Mouse (Mus musculus): ENCODE measurements around the gene Fbxo42. TPM values are rescaled to one million over a fixed set of nuclear protein-coding genes. Genes with fewer than 3 reads are reported as not detected.
A peak's percentile ranks its signal among the peaks of the same experiment; 100 is the strongest.
"Not testable (repeated sequence)": the region's sequence is repeated elsewhere in the genome, so short reads cannot be mapped to it uniquely, and the experiment has no call there.

The Fbxo42 gene
- polyA plus RNA-seq, 1 experiment from 2014 or later: 11.6 TPM

DNA sequence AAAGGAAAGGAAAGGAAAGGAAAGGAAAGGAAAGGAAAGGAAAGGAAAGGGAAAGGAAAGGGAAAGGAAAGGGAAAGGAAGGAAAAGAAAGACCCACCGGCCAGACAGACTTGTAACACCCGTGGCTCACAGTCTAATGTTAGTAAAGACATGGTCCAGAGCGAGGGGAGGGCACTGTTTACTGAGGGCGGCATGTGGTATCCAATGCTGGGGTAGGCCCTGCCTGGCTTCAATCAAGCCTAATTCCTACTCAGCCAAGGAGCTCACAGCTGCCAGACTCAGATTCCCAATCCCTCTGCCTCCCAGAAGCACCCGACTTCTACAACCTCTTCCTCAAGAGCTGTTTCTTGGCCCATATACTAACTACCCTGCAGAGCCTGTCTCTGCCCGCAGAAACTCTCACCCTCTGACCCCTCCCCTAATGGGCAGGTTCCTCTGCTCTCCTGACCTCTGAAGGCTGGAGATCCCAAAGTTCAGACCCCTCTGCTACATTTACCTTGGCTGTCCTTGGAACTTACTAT lies 18.5 kb upstream of the Fbxo42 start:
- 86% methylated on average over 6 of the region's 6 CpGs for WGBS (ENCODE audit: missing documents)
- Histone ChIP-seq H3K79me2 (ENCODE audit: inconsistent target) (peaks cover 100% of the 10 kb centered on the region), H3K36me3 (ENCODE audit: inconsistent target) (0 out of 2 replicates have a peak, but pooled peaks cover 4% of the 10 kb centered on the region), H3K4me3 (ENCODE audit: inconsistent target) (no peak overlapping the region), H3K27ac (no peak overlapping the region)

DNA sequence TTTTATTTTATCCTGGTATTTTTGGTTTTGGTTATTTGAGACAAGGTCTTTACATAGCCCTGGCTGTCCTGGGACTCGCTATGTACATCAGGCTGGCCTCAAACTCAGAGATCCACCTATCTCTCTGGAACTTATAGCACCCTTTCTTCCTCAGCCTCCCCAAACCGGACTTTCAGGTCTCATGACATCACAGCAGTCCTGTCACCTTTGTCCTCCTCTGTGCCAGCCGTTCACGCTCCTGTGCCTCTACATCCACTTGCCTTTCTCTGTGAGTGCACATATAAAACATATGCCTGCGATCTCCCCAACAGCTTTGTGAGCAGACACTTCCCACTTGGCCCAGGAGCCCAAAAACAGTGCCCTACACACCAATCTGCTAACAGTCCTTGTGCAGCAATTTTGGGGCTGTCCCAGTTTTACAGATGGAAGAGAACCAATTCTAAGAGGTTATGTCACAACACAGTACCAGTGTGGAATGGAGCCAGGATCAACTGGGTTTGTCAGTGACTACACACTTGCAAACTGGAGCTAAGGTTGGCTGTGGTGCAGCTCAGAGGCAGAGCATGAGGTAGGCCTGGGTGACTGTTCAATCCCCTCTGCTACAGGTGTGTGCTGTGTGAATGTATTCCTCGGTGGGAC lies 16.9 kb upstream of the Fbxo42 start:
- H3K27ac ChIP-seq: no peak overlapping the region
- 89% methylated on average over 6 of the region's 6 CpGs for WGBS (ENCODE audit: missing documents)
- peaks cover 100% of the 10 kb centered on the region for H3K79me2 ChIP-seq (ENCODE audit: inconsistent target)
- H3K4me3 ChIP-seq (ENCODE audit: inconsistent target): no peak overlapping the region
- 0 out of 2 replicates have a peak, but pooled peaks cover 4% of the 10 kb centered on the region for H3K36me3 ChIP-seq (ENCODE audit: inconsistent target)

DNA sequence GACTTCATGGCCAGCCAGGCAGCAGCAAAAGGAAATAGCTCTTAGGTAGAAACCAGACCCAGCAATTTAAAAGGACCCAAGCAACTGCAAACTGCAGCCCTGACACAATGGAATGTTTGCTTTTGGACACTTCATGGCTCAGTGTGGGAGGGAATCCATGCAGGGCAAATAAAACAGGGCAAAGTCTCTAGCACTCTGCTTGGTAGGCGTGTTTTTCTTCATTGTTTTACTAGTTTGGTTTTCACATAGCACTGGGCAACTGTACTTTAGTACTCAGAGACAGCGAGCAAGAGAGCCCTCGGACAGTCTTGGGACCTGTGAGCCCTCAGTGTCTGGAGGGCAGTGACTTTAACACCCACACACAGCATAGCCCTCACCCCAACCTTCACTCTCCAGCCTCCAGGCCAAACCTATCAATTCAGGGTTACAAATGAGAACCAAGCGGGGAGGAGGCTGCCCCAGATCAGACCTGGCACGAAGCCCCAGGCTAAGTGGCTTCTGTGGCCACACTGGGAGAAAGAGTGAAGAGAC lies 16.1 kb upstream of the Fbxo42 start:
- 0 out of 2 replicates have a peak, but pooled peaks cover 3% of the 10 kb centered on the region for H3K36me3 ChIP-seq (ENCODE audit: inconsistent target)
- H3K79me2 ChIP-seq (ENCODE audit: inconsistent target): peaks cover 100% of the 10 kb centered on the region
- H3K4me3 ChIP-seq (ENCODE audit: inconsistent target): no peak overlapping the region
- 89% methylated on average over 5 of the region's 5 CpGs for WGBS (ENCODE audit: missing documents)
- no peak overlapping the region for H3K27ac ChIP-seq

DNA sequence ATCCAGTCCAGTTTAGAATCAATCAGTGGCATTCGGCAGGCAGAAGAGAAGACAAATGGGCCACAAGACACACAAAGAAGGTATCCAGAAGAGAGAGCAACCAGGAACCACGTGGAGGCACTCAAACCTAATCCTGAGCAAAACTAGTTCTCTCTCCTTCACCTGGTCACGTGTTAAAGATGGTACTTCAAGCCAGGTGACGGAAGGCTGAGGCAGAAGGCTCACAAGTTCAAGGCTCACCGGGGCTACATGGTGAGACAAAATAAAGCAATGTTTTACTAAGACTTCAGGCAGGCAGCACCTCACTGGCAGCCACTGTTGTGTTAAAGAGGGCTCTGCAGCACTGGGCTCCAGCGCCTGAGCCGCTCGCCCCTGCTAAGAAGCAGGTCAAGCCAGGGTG lies 15.5 kb upstream of the Fbxo42 start:
- WGBS (ENCODE audit: missing documents): 88% methylated on average over 8 of the region's 8 CpGs
- H3K27ac ChIP-seq: no peak overlapping the region
- no peaks in the 10 kb centered on the region for H3K36me3 ChIP-seq (ENCODE audit: inconsistent target)
- no peak overlapping the region for H3K4me3 ChIP-seq (ENCODE audit: inconsistent target)
- peaks cover 100% of the 10 kb centered on the region for H3K79me2 ChIP-seq (ENCODE audit: inconsistent target)

DNA sequence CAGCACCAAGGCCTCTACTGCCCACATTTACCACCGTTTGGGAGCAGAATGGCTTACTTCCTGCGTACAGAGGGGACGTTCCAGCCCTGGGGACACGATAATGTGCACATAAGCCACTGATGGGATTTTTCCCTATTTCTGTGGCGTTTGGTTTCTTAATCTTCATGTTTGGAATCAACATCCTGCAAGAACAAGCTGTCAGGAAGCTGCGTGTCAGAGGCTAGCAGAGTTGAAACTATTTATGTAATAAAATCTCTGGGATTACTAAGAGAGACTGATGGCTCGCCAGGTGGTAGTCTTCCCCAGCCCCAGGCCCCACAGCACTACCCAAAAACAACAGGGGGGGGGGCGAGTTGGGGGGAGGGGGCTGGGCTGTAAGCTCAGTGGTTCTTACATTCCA lies 14.5 kb upstream of the Fbxo42 start:
- H3K27ac ChIP-seq: no peak overlapping the region
- WGBS (ENCODE audit: missing documents): 76% methylated on average over 7 of the region's 8 CpGs
- no peaks in the 10 kb centered on the region for H3K36me3 ChIP-seq (ENCODE audit: inconsistent target)
- H3K4me3 ChIP-seq (ENCODE audit: inconsistent target): no peak overlapping the region
- H3K79me2 ChIP-seq (ENCODE audit: inconsistent target): peaks cover 99% of the 10 kb centered on the region

DNA sequence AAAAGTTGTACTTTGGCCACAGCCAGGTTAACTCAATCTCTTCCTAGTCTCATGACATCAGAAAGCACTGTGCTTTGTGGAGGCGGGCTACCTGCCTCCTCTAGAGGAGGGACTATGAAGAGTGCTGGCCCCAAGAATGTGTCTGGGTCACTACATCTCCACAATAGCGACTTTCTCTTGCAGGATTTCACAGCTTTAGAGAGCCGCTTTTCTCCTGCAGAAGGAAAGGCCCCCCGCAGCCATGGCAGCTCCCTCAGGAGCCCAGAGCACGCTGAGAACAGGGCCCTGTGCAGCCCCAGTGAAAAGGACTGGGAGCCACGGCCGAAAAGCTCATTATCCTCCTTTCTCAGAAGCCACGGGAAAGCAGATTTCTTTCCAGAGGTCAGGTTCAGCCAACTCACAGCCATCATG lies 13.7 kb upstream of the Fbxo42 start:
- WGBS (ENCODE audit: missing documents): 95% methylated on average over 8 of the region's 8 CpGs
- no peak overlapping the region for H3K4me3 ChIP-seq (ENCODE audit: inconsistent target)
- H3K36me3 ChIP-seq (ENCODE audit: inconsistent target): no peaks in the 10 kb centered on the region
- no peak overlapping the region for H3K27ac ChIP-seq
- peaks cover 96% of the 10 kb centered on the region for H3K79me2 ChIP-seq (ENCODE audit: inconsistent target)

DNA sequence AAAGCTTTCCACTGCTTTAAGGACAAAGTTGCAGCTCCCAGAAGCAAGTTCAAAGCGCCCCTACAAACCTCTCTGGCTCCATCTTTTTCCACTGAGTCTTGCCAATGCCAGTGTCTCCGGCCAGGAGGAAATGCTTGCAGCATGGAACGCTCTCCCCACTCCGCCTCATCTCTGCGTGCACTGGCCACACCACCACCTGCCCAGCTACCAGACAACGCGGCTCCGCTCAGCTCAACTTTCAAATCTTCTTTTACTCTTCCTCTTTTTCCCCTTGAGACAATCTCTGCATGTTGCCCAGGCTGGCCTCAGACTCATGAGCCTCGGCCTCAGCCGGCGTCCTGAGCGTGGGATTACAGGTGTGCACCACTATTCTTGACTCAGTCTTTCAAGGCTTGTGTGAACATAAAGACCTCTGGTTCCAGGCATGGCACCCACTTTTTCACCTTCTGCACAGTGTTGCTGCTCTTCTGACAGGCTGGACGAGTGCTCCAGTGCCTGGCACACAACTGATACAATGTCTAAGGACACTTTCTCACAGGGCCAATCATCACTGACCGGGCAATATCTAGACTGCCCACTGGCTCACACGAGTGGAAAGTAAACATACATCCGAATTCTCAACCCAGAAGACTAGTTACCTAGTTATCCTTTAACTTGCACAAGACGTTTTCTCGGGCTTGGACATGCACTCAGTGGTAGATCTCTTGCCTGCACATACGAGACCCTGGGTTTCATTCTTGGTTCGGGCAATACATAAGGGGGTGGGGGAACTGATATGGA lies 12.8 kb upstream of the Fbxo42 start:
- H3K27ac ChIP-seq: no peak overlapping the region
- no peak overlapping the region for H3K4me3 ChIP-seq (ENCODE audit: inconsistent target)
- peaks cover 91% of the 10 kb centered on the region for H3K79me2 ChIP-seq (ENCODE audit: inconsistent target)
- WGBS (ENCODE audit: missing documents): 57% methylated on average over 20 of the region's 20 CpGs
- no peaks in the 10 kb centered on the region for H3K36me3 ChIP-seq (ENCODE audit: inconsistent target)

DNA sequence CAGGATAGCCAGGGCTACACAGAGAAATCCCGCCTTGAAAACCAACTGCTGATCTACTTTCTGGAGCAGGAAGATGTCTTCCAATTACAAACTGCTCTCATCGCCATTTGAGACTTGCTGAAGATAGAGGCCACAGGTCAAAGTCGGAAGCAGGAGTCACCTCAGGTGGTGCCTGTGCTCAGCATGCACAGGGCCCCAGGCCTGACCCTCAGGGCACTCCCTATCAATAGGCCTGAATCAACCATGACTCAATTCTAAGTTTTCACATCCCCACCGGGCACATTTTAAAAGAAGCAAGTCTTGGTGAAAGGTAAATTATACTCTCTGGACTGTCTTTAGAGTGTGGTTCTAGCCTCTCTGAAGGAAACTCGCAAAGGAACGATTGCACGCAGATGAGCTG lies 11.6 kb upstream of the Fbxo42 start:
- H3K4me3 ChIP-seq (ENCODE audit: inconsistent target): no peak overlapping the region
- no peaks in the 10 kb centered on the region for H3K36me3 ChIP-seq (ENCODE audit: inconsistent target)
- WGBS (ENCODE audit: missing documents): 93% methylated on average over 7 of the region's 7 CpGs
- peaks cover 79% of the 10 kb centered on the region for H3K79me2 ChIP-seq (ENCODE audit: inconsistent target)
- no peak overlapping the region for H3K27ac ChIP-seq

DNA sequence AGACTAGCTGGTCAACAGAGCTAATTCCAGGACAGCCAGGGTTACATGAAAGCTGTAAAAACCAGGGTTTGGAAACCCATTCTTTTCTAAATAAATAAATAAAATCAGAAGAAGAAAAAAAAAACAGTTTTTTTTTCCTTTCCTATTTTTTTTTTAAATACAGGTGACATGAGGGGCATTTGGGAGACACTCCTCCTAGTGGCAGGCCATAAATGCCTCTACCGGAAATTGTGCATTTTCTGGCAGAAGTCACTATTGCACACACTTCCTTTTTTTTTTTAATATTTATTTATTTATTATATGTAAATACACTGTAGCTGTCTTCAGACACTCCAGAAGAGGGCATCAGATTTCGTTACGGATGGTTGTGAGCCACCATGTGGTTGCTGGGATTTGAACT lies 10.0 kb upstream of the Fbxo42 start:
- Histone ChIP-seq H3K27ac (peak overlapping the region; percentile 83; the same call in 1 of the 2 replicates), H3K4me3 (ENCODE audit: inconsistent target) (peak overlapping the region; percentile 86; the same call in 1 of the 2 replicates)

DNA sequence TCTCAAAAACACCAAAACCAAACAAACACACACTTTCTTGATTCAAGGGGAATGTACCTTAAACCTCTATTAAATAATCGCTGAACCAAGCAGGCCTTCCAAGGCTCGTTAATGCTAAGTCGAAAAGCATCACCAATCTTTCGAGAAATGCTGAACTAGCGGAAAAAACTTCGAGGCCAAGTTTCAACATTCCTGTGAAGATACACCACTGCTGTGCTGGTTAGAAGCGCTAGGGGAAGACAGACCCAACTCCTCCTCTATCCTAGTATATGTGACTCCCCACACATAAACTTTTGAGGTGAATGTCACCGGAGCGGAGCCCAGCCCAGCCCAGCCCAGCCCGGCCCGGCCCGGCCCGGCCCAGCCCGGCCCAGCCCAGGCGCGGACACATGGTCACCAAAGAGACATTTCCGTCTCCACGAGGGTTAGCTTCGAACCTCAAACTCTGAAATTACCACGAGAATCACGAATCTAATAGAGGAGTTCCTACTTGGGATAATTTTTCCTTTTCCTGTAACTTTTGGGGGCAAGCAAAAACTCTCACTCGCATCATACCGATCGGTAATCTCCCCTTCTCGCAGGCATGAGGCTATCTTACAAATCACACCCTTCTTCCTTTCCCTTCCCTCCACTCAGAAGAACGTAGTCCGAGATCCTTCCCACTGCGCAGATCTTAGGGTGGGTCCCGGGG lies 9.1 kb upstream of the Fbxo42 start:
- H3K36me3 ChIP-seq (ENCODE audit: inconsistent target): no peaks in the 10 kb centered on the region
- H3K79me2 ChIP-seq (ENCODE audit: inconsistent target): peaks cover 55% of the 10 kb centered on the region
- peak overlapping the region; percentile 83 for H3K27ac ChIP-seq
- 2% methylated on average over 17 of the region's 29 CpGs for WGBS (ENCODE audit: missing documents)
- peak overlapping the region; percentile 86 for H3K4me3 ChIP-seq (ENCODE audit: inconsistent target)

More for the DNA sequence above, 10.0 kb upstream of the Fbxo42 start:
- 0% methylated on average over 1 of the region's 3 CpGs for WGBS (ENCODE audit: missing documents)
- not testable (repeated sequence) for H3K36me3 ChIP-seq (ENCODE audit: inconsistent target)
- peaks cover 63% of the 10 kb centered on the region for H3K79me2 ChIP-seq (ENCODE audit: inconsistent target)

DNA sequence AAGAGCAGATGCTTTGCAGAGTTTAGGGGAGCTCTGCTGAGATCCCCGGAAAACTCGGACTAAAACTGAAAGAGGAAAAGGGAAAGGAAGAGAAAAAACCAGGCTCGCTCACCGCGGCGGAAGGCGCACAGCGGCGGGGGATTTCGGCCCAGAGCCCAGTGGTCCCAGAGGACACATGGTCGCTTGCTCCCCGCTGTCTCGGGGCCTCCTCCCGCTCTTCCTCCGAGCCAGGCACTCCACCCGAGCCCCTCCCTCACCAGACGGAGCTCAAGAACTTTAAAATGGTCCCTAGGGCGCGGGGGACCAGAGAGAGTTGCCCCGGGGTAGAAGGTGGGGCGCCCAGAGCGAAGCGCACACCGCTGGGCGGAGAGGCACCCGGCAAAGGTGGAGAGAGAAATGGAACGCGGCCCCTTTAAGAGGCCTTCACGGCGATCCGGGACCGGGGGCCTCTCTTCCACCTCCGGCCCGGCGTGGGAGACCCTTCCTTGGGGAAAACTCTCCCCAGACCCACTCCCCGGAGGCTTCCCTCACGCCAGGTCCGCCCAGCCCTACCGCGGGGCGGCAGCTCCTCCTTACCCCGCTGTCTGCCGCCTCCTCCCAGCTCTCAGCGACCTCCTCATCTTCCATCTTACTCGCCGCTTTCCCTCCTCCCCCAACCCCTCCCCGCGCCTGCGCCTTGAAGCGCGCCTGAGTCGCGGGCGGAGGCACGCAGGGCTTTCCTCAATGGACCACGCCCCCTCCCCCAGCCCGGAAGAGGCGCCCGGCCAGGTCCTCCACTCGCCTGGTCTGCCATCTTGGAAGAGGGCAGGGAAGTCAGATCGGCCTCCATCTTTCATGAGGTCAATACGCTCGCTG lies 8.4 kb upstream of the Fbxo42 start, which contains the start of gene Szrd1:
Szrd1 (minus strand) TSS at position 660 of the 855 bp plus-strand sequence.
- H3K27ac ChIP-seq: peak within 1 kb of the TSS; percentile 83
- H3K36me3 ChIP-seq (ENCODE audit: inconsistent target): no peaks in the 10 kb centered on the region
- peak within 1 kb of the TSS; percentile 86 for H3K4me3 ChIP-seq (ENCODE audit: inconsistent target)
- H3K79me2 ChIP-seq (ENCODE audit: inconsistent target): peaks cover 47% of the 10 kb centered on the region
- WGBS (ENCODE audit: missing documents): under 1% methylated on average over 59 of the region's 63 CpGs

DNA sequence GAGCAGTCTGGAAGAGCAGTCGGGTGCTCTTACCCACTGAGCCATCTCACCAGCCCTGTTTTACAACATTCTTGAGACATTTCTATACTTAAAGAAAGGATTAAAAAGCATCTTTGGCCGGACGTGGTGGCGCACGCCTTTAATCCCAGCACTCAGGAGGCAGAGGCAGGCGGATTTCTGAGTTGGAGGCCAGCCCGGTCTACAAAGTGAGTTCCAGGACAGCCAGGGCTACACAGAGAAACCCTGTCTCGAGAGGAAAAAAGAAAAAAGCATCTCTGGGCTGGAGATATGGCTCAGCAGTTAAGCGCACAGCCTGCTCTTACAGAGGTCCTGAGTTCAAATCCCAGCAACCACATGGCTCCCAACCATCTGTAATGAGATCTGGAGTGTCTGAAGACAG lies 7.4 kb upstream of the Fbxo42 start:
- not testable (repeated sequence) for H3K27ac ChIP-seq; H3K36me3 ChIP-seq (ENCODE audit: inconsistent target); H3K4me3 ChIP-seq (ENCODE audit: inconsistent target)
- peaks cover 37% of the 10 kb centered on the region for H3K79me2 ChIP-seq (ENCODE audit: inconsistent target)
- WGBS (ENCODE audit: missing documents): 93% methylated on average over 9 of the region's 9 CpGs

DNA sequence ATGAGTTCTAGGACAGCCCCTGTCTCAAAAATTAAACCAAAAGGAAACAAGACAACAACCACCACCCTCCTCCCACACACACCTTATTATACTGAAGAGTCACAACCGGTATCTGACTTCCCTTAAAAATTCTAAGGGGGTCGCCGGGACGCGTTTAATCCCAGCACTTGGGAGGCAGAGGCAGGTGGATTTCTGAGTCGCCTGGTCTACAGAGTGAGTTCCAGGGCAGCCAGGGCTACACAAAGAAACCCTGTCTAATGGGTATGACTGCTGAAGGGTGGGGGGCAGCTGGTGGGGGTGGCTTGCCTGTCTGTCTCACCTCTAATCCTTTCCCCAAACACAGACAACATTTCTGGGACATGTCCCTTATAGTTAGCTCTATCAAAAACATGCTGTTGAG lies 6.7 kb upstream of the Fbxo42 start:
- 97% methylated on average over 5 of the region's 6 CpGs for WGBS (ENCODE audit: missing documents)
- H3K79me2 ChIP-seq (ENCODE audit: inconsistent target): peaks cover 31% of the 10 kb centered on the region
- H3K36me3 ChIP-seq (ENCODE audit: inconsistent target): no peaks in the 10 kb centered on the region
- no peak overlapping the region for H3K27ac ChIP-seq
- no peak overlapping the region for H3K4me3 ChIP-seq (ENCODE audit: inconsistent target)
